Mouse (Mus musculus) spleen, adult 12 weeks (tissue): ENCODE data around the gene Olfr237-ps1.
"Not testable (repeated sequence)": the region's sequence is repeated elsewhere in the genome, so short reads cannot be mapped to it uniquely, and the experiment has no call there.

Source experiments
- DNase-seq: peaks from one replicate; pipeline ENCODE4 v3.0.0; 2022; ENCODE audit warnings: low spot score

Olfr237-ps1 gene

DNA sequence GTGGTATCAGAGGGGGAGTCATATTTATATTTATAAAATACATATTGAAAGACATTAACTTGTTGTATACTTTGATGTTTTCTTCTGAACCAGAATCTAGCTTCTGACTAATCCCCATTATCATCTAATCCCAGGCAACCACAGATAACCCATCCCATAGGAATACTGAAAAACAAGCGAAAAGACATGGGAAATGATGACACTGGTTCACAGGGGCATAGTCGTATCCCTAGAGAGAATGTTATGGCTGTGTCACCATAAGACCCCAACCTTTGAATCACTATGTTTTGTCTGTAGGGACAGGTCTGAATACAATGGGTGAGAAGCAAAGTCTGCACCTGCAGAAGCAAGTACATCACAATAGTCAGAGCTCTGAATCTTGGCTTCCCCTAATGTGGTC lies at the start of gene Olfr237-ps1:
TSS of gene Olfr237-ps1 (plus strand) at position 301 of the 400 bp plus-strand sequence.
- DNase-seq: not testable (repeated sequence)

DNA sequence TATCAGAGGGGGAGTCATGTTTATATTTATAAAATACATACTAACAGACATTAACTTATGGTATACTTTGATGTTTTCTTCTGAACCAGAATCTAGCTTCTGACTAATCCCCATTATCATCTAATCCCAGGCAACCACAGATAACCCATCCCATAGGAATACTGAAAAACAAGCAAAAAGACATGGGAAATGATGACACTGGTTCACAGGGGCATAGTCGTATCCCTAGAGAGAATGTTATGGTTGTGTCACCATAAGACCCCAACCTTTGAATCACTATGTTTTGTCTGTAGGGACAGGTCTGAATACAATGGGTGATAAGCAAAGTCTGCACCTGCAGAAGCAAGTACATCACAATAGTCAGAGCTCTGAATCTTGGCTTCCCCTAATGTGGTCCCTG lies 40.3 kb upstream of the Olfr237-ps1 start, which contains the start of gene Olfr441:
TSS of gene Olfr441 (plus strand) at position 301 of the 400 bp plus-strand sequence.
- not testable (repeated sequence) for DNase-seq

DNA sequence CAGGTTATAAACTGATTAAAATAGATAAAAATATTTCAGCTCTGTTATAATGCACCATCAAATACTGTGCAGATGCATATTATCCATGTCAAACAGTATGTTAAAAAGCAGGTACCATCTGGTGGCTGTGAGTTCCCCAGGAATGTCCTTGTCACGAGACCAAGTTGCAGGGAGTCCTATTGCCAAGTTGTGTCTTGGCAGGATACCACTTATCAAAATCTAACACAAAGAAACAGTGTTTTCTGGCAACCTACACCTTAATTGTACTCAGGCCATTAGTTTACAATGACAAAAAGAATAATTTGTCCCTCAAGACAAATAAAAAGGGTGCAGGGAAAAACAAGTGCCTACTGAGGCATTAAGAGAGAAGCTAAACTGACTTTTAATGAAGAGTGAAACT lies 13.1 kb downstream of the Olfr237-ps1 start:
- no peak for DNase-seq

DNA sequence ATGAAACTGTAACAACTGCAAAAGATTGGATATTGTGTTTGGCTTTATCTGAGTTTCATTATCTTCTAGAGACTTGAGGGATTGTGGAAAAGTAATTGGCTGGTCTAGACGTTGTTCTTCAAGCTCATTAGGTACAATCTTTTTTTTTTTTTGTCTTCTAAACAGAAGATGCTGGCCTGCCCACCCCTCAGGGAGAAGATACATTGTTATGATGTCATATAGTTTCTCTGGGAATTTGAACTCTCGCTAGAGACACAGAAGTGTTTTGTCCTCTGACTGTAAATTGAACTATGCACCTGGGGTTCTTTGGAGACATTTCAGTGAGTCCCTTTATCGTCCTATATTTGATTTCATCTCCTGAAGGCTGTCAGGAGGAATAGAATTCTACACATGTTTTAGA lies 16.6 kb downstream of the Olfr237-ps1 start, which contains the start of gene Olfr437:
TSS of gene Olfr437 (plus strand) at position 301 of the 400 bp plus-strand sequence.
- no peak for DNase-seq

DNA sequence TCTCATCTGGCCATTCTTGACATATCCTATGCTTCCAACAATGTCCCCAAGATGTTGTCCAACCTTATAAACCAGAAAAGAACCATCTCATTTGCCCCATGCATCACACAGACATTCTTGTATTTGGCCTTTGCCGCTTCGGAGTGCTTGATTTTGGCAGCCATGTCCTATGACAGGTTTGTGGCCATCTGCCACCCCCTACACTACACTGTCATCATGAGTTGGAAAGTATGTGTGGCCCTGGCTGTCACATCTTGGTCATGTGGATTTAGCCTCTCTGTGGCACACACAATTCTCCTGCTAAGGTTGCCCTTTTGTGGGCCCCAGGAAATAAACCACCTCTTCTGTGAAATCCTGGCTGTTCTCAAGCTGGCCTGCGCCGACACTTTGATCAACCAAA lies 20.9 kb downstream of the Olfr237-ps1 start:
- no peak for DNase-seq

DNA sequence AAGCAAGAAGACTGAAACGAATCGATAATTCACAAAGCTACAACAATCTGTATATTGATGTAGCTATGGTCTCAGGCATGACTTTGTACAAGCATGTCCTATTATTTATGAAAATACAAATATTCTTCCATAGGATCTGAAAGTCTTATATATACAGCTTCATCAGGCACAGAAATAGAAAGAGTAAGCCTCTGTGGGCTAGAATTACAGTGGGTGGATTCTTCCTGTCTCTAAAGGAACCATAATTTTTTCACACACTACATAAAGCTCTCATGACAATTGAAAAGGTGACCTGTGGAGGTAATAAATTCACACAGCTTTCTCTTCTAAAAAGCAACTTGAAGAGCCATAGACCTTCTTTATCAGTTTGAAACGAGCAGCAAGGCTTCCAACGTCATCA lies 25.5 kb downstream of the Olfr237-ps1 start, which contains the start of gene Olfr13:
TSS of gene Olfr13 (plus strand) at position 301 of the 400 bp plus-strand sequence.
- no peak for DNase-seq

DNA sequence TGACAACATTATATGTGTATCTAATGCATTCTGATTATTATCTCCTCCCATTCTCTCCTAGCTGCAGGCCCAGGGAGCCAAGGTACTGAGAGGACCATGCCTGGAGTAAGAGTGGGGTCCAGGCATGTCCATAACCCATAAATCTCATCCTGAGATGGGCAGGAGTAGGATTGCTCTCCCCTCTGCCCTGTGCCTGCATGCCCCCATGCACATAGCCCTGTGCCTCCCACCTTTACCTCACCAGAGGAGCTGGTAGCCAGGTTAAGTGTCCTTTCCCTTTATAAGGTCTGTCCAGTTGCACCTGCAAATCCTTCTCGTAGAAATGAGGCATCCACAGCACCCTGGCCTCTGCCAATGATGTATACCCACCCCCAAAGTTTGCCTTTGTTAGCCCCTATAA lies 31.8 kb downstream of the Olfr237-ps1 start:
- DNase-seq: no peak

DNA sequence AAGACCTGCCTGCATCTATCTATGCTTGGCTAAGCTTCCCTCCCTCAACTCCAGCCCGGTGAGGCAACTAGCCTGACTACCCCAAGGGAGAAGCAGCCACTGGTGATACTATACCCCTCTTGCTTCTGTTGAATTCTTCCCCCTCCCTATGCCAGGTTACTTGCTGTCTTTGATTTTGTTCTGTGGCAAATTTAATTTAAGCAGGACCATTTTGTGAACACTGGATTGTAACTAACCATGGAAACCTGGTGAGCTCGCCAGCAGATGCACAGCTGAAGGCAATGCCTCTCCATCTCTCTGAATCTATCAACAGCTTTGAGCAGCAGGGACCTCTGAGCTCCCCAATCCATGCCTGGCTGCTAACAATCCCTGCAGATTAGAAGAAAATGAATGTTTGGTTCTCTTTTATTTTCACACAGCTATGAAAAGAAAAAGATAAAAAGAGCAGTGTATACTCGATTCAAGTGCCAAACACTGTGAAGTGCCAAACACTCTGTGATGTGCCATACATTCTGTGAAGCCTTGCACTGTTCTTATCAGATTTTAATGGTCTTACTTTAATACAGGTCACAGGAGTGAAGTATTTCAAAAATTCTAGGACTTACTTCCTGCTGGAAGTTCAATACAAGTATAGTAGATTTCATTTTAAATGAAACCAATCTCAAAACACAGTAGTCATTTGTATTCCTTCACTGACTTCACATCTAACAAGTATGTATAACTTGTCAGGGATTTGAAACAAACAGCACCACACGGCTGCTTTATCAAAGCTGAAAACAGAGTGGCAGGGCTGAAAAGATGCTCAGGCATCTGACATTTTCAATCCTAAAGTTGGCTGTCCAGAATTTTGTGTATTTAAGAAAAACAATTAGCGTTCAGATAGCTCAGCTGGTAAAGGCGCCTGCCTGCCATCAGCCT lies 32.5 kb downstream of the Olfr237-ps1 start:
- no peak for DNase-seq

DNA sequence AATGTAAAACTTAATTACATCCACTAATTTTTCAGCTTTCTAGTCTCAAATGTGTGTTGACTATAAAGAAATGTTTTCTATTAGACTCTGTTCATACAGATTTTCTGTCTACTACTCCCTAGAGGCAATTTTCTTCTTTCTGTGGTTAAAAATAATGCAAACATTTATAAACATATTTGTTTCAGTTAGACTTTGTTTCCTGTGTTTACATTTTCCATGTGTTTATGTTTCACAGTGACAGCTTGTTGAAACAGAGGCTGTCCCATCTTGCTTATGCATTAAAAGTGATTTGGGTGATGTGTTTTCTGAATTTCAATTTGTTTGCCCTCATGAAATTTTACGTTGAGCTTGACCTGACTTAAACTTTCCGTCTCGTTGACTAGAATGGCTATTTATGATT lies 44.6 kb downstream of the Olfr237-ps1 start:
- no peak for DNase-seq

DNA sequence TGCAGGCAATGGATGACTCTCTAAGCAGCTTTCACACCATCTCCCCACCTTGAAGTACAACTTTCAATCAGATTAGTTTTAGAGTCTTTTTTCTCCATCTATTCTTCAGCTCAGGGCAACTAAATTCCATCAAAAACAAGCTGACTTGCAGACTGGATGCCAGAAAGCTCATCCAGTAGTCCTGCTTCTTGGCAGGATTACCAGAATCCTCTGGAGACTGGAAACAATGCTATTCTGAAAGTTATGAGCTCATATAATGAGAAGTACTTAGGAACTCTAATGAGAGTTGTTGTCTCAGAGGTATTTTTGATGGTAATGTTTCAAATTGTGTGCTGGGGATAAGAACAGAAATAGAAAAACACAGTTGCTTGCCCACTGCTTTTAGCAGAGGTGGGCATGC lies 50.4 kb downstream of the Olfr237-ps1 start, which contains the start of gene Olfr435:
TSS of gene Olfr435 (plus strand) at position 366 of the 400 bp plus-strand sequence.
- no peak for DNase-seq

DNA sequence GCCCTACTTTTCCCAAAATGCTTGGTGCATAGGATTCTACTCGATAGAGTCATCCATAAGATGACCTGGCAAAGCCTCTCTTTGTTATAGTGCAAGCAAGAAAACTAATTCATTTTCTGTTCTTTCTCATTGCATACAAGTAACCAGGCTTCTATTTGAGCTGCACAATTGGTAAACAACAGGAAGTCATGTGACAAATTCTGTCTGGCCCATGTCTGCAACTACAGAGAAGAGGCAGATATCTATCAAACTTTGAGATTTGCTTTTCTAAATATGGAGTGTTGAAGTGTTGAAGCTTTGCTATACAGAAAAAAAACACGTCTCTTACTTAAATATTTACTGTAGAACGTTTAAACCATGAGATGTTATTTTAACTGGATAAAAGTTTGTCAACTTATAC lies 51.7 kb downstream of the Olfr237-ps1 start:
- no peak for DNase-seq

DNA sequence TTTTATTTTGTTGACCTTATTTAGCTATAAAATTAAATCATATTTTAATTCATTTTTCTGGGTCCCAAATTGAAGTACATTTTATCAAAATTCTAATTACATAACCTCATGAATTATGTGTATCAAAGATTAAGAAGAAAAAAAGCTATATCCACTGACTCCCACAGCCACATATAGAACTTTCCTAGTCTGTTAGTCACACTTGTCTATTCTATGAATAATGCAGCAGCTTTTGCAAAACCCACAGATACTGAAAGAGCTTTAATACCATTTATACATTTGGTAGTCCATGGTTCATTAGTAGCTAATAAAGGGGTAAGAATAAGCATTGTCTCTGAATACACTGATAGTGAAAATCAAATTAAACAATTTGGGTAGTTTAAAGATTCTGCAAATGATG lies 56.4 kb downstream of the Olfr237-ps1 start:
- DNase-seq: no peak

DNA sequence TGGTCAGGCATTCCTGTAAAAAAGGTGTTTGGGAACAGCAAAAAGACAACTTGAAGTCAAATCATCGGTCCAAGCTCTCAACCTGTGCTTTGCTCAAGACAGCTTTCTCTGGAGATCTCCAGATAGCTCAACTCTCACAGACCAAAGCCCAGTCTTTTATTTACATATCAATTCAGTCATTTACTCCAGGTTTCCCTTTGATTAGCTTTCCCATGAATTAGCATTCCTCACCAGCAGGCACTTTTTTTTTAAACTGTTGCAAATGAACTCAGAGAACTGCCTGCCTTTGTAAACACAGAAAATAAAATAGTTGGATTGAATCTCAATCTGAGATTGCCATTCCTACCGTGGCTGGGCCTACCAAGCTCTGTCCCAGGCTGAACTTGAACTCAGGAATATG lies 59.0 kb downstream of the Olfr237-ps1 start:
- DNase-seq: no peak
